Mouse (Mus musculus): ENCODE results near the gene Enox1.

DNA sequence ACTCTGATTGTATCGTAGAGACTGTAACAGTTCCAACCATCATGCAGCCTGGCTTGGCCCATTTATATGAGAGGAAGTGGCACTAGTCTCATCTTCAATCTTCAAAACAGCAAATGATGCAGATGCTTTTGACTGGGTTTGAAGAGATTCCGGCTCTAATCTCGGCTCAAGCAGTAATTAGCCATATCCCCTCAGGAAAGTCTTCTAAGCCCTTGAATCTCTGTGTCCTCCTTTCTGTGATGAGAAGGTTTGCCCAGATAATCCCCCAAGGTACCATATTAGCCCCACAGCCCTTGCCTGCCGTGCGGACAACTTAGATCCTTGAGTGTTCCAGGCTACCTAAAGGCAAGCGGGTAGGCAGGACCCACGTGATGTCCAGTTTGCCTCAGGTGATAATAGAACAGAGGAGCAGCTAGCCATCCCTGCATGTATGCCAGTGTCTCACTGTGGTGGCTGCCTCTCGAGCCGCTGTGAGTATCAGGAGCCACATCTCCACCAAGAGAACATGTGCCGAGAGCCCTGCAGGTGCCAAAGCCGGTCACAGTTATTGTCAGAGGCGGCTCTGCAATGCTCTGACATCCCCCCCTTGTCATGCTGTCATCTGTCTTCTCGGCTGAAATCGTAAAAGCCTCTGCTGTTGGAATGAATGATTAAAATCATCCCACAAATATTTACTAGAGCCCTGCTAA is 442.6 kb downstream of the Enox1 start:
- no peak for TF ChIP-seq KAT2A (IDR thresholded peaks at IDR 0.05; ENCODE audit: insufficient replicate concordance, low read length)
- TF ChIP-seq POLR2A (IDR thresholded peaks at IDR 0.05; ENCODE audit: low read depth, low read length), result no peak
- no peak for TF ChIP-seq NELFE (IDR thresholded peaks at IDR 0.05; ENCODE audit: low read depth, low read length)
- no peak for TF ChIP-seq RCOR1 (conservative IDR thresholded peaks at IDR 0.05; ENCODE audit: low read depth, low read length)
- TF ChIP-seq CTCF (conservative IDR thresholded peaks at IDR 0.05 in 1 of 2, IDR thresholded peaks at IDR 0.05 in 1 of 2; ENCODE audit: low read depth in 2 of 2, low read length in 2 of 2), result no peak
- TF ChIP-seq TCF12 (IDR thresholded peaks at IDR 0.05; ENCODE audit: low read depth, low read length), result no peak
- TF ChIP-seq ZMIZ1 (IDR thresholded peaks at IDR 0.05; ENCODE audit: low read depth, low read length), result no peak
- TF ChIP-seq MYC (IDR thresholded peaks at IDR 0.05; ENCODE audit: low read depth, low read length), result no peak
- TF ChIP-seq TBP (conservative IDR thresholded peaks at IDR 0.05; ENCODE audit: low read depth, low read length), result no peak
- no peak for TF ChIP-seq HCFC1 (IDR thresholded peaks at IDR 0.05; ENCODE audit: low read depth, low read length)
